Mouse (Mus musculus) G1E (cell line): ENCODE results near the gene Rdx.

Experiments used
- CTCF ChIP-seq: IDR thresholded peaks from 2 replicates; pipeline ENCODE4 v1.5.1; 2012; ENCODE audit warnings: low read depth, low read length, inconsistent platforms, mixed read lengths
- POLR2AphosphoS5 ChIP-seq: IDR thresholded peaks from 2 replicates; pipeline ENCODE4 v1.6.1; 2012; ENCODE audit warnings: low read depth, low read length, inconsistent platforms; ENCODE audit not compliant: insufficient replicate concordance

GRCm38 (mm10) chr9:52094016-52094415 lies 47.0 kb downstream of the Rdx start:
- TF ChIP-seq CTCF (no peak), POLR2AphosphoS5 (no peak)
